Mouse (Mus musculus) heart, adult 2 months (tissue): ENCODE measurements at regions not wholly inside any gene's neighbourhood (a gene's known extent, or its start where the extent isn't known, plus 50 kb on each side); places are given as distances from the start of the nearest gene placed in this dataset.

Experiments
- CTCF ChIP-seq: fragments of 200-600 bp; IDR thresholded peaks from 2 replicates; pipeline ENCODE4 v1.8.1; 2022; ENCODE audit warnings: antibody characterized with exemption, mild to moderate bottlenecking, moderate library complexity
- EP300 ChIP-seq: fragments of 200-500 bp; IDR thresholded peaks from 2 replicates; pipeline ENCODE4 v1.6.1; 2011; ENCODE audit warnings: low read depth, low read length, control low read depth; ENCODE audit not compliant: insufficient read depth
- POLR2A ChIP-seq: fragments of 200-500 bp; IDR thresholded peaks from 2 replicates; pipeline ENCODE4 v1.6.1; 2011; ENCODE audit warnings: mild to moderate bottlenecking, low read depth, low read length, control low read depth; ENCODE audit not compliant: insufficient read depth

GRCm38 (mm10) chr14:104410730-104411129, 57.1 kb downstream of the Pou4f1 start:
- no peak for TF ChIP-seq CTCF
- TF ChIP-seq POLR2A = no peak
- no peak for TF ChIP-seq EP300
